Mouse (Mus musculus) induced T-regulatory cell, adult 2 months (primary cell): ENCODE measurements around the gene Cfd.

ENCODE experiments used
- DNase-seq: peaks from one replicate; pipeline ENCODE4 v3.0.0-alpha.2; 2012; ENCODE audit warnings: low read depth

The Cfd gene

DNA sequence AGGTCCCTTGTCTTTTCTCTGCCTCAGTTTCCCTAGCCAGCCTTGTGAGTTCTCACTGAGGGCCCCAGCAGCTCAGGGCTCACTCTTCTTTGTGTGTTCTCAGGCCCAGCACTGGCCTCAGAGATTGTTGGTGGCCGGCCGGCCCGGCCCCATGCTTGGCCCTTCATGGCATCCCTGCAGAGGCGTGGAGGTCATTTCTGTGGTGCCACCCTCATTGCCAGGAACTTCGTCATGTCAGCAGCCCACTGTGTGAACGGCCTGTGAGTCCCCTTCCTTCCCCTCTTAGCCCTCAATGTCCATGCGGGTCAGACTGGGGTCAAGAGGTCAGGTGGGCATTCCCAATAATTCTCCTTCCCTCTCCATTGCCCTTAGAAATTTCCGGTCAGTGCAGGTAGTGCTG lies 4.0 kb upstream of the Cfd start:
- no peak for DNase-seq

DNA sequence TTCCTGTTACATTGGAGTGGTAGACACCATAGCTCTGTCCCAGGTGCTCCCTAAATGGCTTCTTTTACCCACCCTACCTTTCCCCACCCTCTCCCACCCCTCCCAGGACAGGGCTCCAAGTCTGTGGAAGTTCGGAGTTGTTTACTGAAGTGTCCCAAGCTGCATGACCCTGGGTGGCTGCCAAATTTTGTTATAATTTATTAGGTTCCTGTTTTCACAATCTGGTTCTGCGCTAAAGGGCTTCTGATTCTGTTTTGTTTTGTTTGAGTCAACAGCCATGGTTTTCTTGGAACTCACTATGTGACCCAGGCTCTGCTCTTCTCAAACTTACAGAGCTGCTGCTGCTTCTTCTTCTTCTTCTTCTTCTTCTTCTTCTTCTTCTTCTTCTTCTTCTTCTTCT lies 1.3 kb upstream of the Cfd start:
- no peak for DNase-seq

DNA sequence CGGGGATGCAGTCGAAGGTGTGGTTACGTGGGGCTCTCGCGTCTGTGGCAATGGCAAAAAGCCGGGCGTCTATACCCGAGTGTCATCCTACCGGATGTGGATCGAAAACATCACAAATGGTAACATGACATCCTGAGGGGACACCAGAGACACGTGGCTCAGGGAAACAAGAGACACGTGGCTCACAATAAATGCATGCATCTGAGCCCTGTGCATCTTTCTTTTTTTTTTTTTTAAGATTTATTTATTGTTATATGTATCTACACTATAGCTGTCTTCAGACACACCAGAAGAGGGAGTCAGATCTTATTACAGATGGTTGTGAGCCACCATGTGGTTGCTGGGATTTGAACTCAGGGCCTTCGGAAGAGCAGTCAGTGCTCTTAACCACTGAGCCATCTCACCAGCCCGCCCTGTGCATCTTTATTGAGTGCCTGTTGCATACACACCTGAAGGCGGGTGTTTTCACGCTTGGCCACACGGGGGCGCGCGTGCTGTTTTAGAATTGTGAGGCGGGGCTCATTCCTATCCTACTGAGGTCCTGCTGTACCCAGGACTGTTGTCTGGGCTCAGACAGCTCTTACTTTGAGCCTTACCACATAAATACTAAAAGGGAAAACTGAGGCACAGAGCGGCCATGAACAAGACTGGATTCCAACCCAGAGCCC lies 1.9 kb downstream of the Cfd start:
- peak; percentile 89 for DNase-seq

DNA sequence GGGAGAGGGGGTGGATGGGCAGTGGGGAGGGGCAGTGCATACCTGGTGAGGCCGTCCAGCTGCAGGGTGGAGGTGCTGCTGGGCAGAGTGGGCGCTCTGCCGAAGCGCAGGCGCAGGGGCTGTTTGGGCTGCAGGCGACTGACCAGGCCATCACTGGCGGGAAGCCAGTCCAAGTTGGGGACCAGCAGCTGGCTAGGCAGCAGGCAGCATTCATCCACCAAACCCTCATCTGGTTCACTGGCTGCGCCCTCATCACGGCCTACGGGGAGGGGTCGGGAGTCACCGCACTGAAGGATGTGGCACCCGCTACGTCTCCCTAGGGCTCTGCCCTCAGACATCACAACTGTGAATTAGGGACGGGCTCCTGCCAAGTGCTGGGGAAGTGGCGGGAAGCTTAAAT lies 5.7 kb downstream of the Cfd start:
- DNase-seq, result no peak

DNA sequence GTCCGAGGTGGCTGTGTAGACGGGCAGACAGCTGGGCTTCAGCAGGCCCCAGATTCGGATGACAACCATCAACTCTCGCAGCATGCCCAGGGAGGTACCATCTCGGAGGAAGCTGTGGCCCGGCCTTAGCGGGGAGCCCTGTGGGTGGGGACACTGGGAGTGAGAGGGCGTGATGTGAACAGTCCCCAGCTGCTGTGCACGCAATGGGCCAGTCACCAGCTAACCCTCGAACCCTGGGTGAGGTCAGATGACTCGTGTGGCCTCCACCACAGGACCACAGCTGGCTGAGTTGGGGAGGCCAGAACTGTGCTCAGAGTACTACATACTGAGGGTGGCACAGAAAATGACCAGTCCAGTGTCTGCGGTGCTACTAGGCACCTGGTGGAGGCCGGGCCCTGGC lies 6.2 kb downstream of the Cfd start:
- DNase-seq, result no peak

DNA sequence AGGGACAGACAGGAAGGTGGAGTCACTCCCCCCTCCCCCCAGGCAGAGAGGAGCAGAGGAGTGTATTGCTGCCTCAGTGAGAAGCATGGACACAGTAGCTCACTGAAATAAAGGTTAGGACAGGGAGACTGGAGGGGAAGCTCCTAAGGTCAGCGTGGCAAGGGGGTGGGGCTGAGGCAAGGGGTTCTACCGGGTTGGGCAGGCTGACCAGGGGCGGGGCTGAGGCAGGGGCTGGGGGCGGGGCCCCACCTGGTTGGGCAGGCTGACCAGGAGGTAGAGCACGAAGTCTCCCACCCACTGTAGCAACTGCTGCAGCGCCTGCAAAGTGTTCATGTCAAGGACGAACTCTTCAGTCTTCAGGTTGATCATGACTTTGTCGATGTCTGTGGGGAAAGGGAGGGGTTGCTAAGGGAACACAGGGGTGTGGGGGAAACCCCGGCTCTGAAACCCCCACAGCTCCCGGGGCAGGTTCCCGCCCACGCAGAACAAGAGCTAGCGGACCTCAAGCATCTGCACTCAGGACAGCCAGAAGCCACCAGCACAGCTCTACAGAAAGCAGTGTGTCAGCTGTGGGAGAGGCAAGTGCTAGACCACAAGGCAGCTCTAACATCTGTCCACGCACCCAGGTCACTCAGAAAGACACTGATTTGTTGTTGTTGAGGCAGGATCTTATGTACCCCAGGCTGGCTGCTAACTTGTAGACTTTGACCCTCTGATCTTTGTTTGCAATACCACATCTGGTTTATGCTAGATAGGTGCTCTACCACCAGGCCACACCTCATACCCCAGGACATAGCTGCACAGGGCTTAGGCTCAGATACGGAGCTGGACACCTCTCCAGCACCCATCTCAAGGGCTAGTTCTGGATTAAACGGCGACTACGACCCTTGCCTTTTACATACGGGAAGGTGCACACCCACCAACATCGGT lies 6.9 kb downstream of the Cfd start:
- peak; percentile 70 for DNase-seq

DNA sequence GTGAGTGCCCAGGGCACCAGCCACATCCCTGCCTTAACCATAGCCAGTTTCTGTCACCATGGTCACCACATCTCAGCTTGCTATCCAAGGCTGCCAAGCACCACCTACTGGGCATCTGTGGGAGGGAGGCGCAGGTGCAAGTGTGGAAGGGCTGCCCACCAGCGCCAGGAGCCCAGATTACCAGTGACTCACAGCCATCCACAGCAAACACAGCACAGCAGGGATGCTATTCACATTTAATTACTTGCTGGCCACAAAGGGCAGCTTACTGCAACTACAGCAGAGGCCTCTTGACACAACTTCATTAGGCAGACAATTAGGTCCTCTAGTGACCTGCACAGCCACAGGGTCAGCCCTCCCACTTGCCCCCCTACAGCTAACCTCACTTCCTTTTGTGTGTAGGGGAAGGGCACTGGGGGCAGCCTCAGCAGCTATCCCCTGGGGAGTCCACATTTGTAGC lies 10.3 kb downstream of the Cfd start:
- DNase-seq, result peak; percentile 37

DNA sequence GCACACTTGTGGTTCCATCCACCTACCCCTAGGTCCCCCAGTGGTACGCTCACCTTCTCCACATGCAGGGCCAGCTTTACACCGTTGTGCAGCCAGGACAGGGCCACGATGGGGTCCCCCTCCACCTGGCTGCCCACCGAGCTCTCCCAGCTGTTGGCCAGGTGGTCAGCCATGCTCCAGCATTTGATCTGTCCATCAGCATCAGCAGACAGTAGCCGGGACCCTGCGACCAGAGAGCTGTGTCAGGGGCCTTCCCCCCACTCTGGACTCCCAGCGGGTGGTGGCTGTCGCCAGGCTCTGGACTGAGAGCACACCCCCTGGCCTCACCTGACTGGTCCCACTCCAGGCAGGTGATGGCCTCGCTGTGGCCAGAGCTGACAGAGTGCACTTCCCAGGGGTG lies 16.1 kb downstream of the Cfd start:
- no peak for DNase-seq

DNA sequence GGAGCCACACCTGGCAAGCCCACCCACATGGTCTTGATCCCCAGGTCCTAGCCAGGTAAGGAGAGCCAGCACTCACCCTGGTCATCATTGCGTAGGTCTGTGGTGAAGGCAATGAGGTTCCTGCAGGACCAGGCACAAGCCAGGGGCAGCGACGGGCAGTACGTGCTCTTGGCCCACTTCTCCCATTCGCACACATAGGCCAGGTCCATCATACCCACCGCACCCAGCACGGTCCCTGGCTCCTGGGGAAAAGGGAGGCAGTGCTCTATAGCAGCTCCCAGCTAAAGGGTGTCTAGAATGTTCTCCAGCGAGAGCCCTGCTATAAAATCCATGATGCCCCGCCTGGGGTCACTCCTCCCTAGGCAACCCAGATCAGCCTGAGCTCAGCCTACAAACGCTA lies 16.8 kb downstream of the Cfd start:
- no peak for DNase-seq

DNA sequence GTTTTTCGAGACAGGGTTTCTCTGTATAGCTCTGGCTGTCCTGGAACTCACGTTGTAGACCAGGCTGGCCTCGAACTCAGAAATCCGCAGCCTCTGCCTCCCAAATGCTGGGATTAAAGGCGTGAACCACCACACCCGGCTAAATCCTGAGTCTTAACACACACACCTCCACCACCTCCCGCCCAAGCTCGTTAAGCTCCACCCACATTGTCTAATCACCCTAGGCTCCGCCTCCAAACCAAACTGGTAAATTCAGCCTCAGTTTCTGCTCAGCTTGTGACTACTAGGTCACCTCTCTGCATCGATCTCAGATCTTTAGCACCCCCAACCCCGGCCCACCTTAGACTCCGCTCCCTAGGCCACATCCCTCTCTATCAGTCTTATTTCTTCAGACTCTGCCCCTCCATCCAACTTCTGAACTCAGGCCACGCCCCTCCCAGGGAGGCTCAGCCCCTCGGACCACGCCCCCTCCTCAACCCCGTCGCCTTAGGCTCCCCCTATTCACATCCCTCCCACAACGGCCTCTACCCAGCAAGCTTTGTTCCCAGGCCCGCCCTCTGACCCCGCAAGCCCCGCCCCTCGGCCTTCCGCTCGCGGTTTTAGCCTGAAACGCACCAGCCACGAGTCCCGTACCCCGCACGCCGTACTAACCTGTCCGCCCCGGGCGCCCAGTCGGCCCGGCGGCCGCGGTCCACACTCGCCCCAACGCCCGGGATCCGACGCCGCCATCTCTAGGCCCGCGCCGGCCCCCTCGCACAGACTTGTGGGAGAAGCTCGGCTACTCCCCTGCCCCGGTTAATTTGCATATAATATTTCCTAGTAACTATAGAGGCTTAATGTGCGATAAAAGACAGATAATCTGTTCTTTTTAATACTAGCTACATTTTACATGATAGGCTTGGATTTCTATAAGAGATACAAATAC lies 17.8 kb downstream of the Cfd start, which contains the start of gene Med16:
Gene Med16 (minus strand): TSS at position 757 of the 925 bp plus-strand sequence.
- DNase-seq, result peak; percentile 99

DNA sequence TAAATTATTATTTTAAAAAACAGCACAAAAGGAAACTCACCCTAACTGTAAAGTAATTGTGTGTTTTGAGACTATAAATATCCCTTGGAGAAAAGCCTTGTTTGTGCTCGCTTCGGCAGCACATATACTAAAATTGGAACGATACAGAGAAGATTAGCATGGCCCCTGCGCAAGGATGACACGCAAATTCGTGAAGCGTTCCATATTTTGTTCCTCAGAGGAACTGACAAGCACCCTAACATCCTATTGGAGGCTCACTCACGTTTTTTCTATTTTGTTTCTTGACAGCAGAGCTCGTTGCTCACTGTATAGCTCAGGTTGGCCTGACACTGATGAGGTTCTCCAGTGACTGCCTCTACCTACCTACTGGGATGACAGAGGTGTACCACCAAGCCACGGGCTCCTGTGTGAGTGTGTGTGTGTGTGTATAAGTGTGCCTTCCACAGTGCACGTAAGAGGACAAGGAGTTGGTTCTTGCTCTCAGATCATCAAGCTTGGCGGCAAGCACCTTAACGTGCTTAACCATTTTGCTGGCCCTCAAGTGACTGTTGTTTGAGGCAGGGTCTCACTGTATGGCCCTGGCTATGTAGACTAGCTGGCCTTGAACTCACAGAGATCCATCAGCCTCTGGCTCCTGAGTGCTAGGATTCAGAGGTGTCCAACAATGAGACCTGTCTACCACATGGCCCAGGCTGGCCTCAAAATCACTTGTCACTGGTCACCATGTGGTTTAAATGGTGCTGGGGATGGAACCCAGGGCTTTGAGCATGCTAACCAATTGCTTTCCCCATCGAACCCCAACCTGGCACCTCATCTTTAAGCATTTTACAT lies 18.7 kb downstream of the Cfd start:
- DNase-seq, result no peak

DNA sequence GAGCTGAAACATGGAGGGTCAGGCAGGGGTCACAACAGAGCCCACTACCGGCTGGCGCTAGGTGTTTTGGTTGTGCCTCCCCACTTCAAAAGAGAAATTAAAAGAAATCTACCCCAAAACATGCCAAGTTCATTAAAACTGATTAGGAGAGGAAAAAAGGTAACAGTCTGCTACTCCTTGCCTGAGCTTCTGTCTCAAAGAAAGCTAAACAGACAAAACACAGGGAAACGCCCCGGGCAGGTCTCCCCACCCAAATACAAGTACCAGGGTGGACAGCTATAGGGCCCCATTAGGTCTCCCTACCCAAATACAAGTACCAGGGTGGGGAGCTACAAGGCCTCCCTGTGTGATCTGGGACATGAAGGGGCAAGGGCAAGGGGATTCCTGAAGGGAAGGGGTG lies 19.9 kb downstream of the Cfd start, which contains the start of gene Gm26602:
Gene Gm26602 (plus strand): TSS at position 301 of the 400 bp plus-strand sequence.
- DNase-seq, result no peak

DNA sequence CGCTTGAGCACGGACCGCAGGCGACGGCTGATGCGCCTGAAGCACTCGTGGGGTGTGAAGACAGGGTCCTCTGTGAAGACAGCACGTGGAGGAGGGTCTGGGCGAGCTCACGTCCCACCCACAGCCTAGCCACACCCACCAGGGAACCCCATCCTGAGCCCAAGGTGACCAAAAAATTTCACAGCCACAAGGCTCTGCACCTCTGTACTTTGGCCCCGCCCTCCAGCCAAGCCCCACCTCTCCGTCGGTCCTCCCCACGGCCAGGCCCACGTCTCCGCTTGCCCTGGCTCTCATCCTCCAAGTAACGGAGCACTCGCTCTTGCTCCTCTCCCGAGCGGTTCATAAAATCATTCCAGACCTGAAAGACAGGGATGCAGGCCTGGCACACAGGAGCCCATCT lies 21.8 kb downstream of the Cfd start:
- no peak for DNase-seq

DNA sequence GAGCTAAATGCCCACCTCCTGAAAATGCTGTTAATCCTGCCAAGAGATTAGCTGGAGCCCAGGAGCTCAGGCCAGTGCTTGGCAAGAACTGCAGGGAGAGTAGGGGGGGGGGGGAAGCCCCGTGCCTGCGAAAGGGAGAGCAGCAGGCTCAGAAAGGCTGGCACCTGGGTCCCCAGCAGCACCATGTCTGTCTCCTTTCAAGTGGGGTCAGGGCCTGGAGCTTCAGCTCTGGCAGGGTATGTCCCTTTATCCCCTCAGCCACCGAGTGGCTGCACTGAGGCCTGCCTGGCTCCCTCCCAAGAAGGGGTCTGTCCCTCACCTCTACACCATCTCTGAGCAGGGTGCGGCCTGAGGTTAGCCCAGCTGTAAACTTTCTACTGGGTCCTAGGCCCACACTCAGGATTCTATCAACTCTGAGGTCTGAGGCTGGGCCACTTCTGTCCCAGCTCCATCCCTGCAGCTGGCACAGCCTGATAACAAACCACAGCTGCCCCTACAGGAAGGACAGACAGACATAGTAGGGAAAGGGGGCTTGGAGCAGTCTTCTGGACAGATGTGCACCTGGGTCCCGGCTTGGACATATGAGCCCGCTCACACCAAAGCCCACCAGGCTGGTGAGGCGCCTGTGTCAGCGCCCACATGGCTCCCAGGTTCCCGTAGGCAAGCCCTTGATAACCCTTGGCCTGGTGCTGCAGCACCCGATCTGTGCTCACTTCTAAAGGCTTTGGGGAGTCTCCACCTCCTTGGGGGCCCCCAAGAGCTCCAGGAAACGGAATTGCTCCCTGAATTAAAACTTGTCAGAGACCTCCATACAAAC lies 23.7 kb downstream of the Cfd start:
- DNase-seq, result no peak

DNA sequence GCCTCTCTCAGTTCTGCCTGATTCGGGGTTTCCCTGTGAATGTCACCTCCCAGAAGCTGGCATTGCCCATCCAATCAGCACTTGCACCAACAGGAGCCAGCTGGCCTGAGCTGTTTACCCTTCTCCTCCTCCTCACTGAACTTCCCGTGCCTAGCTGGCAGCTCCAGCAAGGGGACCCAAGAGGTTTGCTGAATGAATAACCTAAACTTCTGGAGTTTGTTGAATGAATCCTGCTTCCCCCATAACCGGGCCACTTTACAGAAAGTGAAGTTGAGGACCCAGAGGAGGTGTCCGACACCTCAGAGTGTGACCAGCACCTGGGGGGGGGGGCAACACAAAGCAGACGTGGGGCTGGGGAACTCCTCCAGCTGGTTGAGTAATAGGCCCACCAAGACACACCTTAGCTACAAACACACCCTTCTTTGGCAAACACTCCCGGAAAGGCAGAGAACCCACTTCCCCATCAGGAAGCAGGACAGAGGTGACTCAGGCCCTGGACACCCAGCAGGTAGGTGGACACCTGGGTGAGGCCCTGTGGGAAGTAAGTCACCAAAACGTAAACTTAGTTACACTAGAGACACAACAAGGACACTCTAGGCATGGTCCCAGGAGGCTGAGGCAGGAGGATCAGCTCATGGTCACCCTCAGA lies 24.4 kb downstream of the Cfd start:
- DNase-seq, result no peak

DNA sequence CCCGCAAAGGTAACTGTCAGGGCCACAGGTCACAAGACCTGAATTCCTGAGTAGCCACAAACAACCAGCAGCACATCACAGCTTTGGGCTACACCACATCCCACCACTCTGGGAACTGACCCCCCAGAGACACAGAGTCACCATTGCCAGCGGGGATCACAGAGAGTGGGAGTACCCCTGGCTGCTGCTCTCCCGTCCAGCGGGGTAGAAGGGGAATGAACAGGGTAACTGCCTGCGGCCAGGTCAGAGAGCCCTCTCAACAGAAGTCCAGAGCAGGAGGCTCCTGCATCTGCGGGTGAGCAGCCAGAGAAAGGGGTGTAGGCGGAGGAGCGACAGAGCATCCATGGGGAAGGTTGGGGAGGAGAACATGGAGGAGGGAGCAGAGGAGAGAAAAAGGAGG lies 25.4 kb downstream of the Cfd start:
- DNase-seq, result no peak

DNA sequence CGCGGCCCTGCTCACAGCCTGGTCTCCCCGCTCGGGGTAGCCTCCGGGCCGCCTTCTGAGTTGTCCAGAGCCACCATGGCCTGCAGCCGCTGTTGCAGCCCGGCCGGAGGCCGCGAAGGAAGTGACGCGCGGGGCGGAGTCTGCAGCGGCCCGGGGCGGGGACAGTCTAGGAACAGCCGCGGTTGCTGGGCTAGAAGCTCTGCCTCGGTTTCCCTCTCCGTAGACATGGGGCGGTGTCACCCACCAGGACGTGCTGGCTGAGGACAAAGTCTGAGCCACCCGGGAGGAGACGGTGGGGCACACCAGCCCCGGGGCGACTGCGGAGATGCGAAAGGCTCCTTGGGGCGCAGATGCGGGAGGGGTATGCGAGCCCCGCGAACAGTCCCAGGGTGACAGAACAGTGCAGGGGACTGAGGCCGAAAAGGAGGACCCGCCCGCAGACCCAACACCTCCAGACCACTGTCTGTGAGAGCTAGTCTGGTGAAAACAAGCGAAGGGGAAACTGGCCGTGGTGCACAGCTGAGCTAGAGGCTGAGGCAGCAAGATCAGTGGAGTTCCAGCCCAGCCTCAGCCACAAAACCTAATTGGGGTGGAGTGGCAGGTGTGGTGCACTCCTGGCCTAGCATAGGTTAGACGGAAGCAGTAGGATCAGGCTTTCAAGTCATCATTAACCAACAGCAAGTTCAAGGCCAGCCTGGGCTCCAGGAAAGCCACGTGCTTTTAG lies 26.3 kb downstream of the Cfd start, which contains the start of gene Kiss1r:
Gene Kiss1r (plus strand): TSS at position 164 of the 724 bp plus-strand sequence.
- peak; percentile 88 for DNase-seq

DNA sequence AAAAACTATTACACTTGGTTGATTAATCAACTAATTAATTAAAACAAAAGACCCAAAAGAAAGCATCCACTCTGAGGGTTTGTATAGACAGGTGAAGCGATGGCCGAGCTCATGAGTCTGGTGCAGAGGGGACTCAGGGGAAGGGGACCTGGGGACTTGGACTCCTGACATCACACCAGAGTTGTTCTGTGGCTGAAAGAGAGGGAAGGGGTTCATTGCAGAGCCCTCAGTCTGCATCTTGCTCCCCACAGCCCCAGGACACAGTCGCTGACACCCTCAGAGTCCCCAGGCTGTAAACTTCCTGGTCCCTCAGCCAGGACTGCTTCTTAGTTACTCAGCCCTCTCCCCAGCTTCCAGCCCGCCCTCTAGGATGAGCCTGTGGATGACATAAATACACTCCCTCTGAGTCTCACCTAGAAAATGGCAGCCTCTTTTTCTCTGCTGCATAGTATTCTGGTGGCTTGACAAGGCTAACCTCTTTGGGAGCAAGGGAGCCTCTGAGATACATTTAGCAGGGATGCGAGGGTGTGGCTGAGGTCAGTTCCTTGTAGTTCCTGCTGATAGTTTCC lies 27.0 kb downstream of the Cfd start:
- DNase-seq, result no peak
